Mouse (Mus musculus) embryonic fibroblast, embryonic 13.5 days (primary cell): Measurements from ENCODE around the gene Adora2a.

Experiments
- CTCF ChIP-seq: IDR thresholded peaks from 2 replicates; pipeline ENCODE4 v1.5.1; 2011; ENCODE audit warnings: mild to moderate bottlenecking, control low read depth, low read length, moderate library complexity, borderline replicate concordance; ENCODE audit not compliant: insufficient read depth
- POLR2A ChIP-seq: IDR thresholded peaks from 2 replicates; pipeline ENCODE4 v1.6.1; 2011; ENCODE audit warnings: low read depth, mild to moderate bottlenecking, control low read depth, low read length, moderate library complexity

GRCm38 (mm10) chr10:75276427-75277013 is 40.2 kb upstream of the Adora2a start:
- TF ChIP-seq CTCF (no peak), POLR2A (no peak)
